Mouse (Mus musculus) limb, embryonic 12.5 days (tissue): Measurements from ENCODE around the gene Dglucy. TPM values are rescaled to one million over a fixed set of nuclear protein-coding genes. Genes with fewer than 3 reads are reported as not detected.

Experiments
- ATAC-seq: fragments of 200-750 bp; cut with Nextera tagmentation; 2 replicates; pipeline ENCODE4 v1.8.0; 2017; ENCODE audit warnings: low read depth, moderate TSS enrichment; ENCODE audit not compliant: insufficient number of reproducible peaks, insufficient read depth, low FRiP score, low TSS enrichment
- H3K27ac ChIP-seq: fragments of 300-500 bp; sonication (generic); 2 replicates; pipeline ENCODE4 v1.5.1; 2016; ENCODE audit warnings: mild to moderate bottlenecking, moderate library complexity
- H3K27me3 ChIP-seq: fragments of 300-500 bp; sonication (generic); 2 replicates; pipeline ENCODE4 v1.6.1; 2016; ENCODE audit warnings: mild to moderate bottlenecking, moderate library complexity
- H3K36me3 ChIP-seq: fragments of 300-500 bp; sonication (generic); 2 replicates; pipeline ENCODE4 v1.6.1; 2016; ENCODE audit warnings: mild to moderate bottlenecking, moderate library complexity
- H3K4me1 ChIP-seq: fragments of 300-500 bp; sonication (generic); replicated peaks from 2 replicates; pipeline ENCODE4 v1.6.1; 2016
- H3K4me2 ChIP-seq: fragments of 300-500 bp; sonication (generic); 2 replicates; pipeline ENCODE4 v1.6.1; 2016; ENCODE audit warnings: mild to moderate bottlenecking, moderate library complexity
- H3K4me3 ChIP-seq: fragments of 300-500 bp; sonication (generic); replicated peaks from 2 replicates; pipeline ENCODE4 v1.5.1; 2016; ENCODE audit warnings: mild to moderate bottlenecking
- H3K9ac ChIP-seq: fragments of 300-500 bp; sonication (generic); replicated peaks from 2 replicates; pipeline ENCODE4 v1.6.1; 2016; ENCODE audit warnings: mild to moderate bottlenecking, moderate library complexity
- H3K9me3 ChIP-seq: fragments of 300-500 bp; sonication (generic); 2 replicates; pipeline ENCODE4 v1.6.1; 2016; ENCODE audit warnings: mild to moderate bottlenecking, moderate library complexity
- WGBS: fragments of 180-500 bp; shearing (Covaris S2); methylation state at CpG from one replicate; pipeline ENCODE4 v1.1.7; 2016; 5-methylcytosine and 5-hydroxymethylcytosine counted together
- polyA plus RNA-seq: library from polyadenylated mRNA; unstranded; fragments of >200 nt; fragmentation: Nextera tagmentation; extraction: Ambion mirVana; gene quantifications from 2 replicates; pipeline ENCODE4 v1.2.1, GENCODE M21; 2016

Dglucy gene
- polyA plus RNA-seq, 1 experiment from 2014 or later, result 1.5 TPM

GRCm38 (mm10) chr12:100937441-100938360, 158.8 kb downstream of the Dglucy start:
- no peak for ATAC-seq

DNA sequence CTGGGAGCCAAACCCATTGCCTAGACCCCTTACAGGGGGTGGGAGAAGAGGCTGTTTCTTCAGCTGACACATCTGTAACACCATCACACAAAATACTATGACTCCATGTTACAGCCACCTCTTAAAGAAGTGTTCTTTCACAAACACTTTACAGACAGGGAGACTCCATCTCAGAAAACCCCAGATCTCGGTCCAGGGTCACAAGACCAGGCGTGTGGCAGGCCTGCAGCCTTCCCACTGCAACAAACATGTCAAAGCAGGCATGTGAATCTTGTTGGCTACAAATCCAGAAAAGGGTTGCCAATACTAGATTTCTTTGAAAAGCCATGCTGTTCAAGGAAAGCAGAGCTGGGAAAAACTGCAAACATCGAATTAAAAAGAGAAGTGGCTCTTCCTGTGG, 162.5 kb downstream of the Dglucy start:
- Histone ChIP-seq H3K36me3 (peaks cover 24% of the 10 kb centered on the region), H3K9ac (no peak overlapping the region), H3K4me2 (no peak overlapping the region), H3K9me3 (no peaks in the 10 kb centered on the region), H3K27ac (no peak overlapping the region), H3K4me3 (no peak overlapping the region), H3K4me1 (peaks cover 7% of the 10 kb centered on the region), H3K27me3 (no peaks in the 10 kb centered on the region; the same call in 1 of the 2 replicates)
- WGBS, result 84% methylated on average over 3 of the region's 3 CpGs
- no peak for ATAC-seq

More at GRCm38 (mm10) chr12:100937441-100938360, 158.8 kb downstream of the Dglucy start:
- WGBS, result 73% methylated on average over 21 of the region's 21 CpGs
- peaks cover 7% of the 10 kb centered on the region for H3K4me1 ChIP-seq
- no peak overlapping the region for H3K4me3 ChIP-seq
- peak overlapping the region; percentile 18; the same call in 1 of the 2 replicates for H3K9ac ChIP-seq
- no peak overlapping the region for H3K4me2 ChIP-seq
- 0 out of 2 replicates have a peak, but pooled peaks cover 10% of the 10 kb centered on the region for H3K36me3 ChIP-seq
- H3K9me3 ChIP-seq, result no peaks in the 10 kb centered on the region
- no peaks in the 10 kb centered on the region for H3K27me3 ChIP-seq
- H3K27ac ChIP-seq, result 0 out of 2 replicates have a peak overlapping the region, but pooled peaks have one; percentile 59

- no peaks in the 10 kb centered on the region; the same call in 1 of the 2 replicates for H3K27me3 ChIP-seq
- H3K9me3 ChIP-seq, result no peaks in the 10 kb centered on the region
- H3K9ac ChIP-seq, result no peak overlapping the region
- no peak overlapping the region for H3K4me3 ChIP-seq
- H3K27ac ChIP-seq, result no peak overlapping the region
- 71% methylated on average over 4 of the region's 4 CpGs for WGBS
- no peak for ATAC-seq
- H3K4me1 ChIP-seq, result no peaks in the 10 kb centered on the region; the same call in 1 of the 2 replicates
- H3K4me2 ChIP-seq, result no peak overlapping the region
- H3K36me3 ChIP-seq, result peaks cover 29% of the 10 kb centered on the region
These were observed 164.3 kb downstream of the Dglucy start for GRCm38 (mm10) chr12:100943146-100943545.

DNA sequence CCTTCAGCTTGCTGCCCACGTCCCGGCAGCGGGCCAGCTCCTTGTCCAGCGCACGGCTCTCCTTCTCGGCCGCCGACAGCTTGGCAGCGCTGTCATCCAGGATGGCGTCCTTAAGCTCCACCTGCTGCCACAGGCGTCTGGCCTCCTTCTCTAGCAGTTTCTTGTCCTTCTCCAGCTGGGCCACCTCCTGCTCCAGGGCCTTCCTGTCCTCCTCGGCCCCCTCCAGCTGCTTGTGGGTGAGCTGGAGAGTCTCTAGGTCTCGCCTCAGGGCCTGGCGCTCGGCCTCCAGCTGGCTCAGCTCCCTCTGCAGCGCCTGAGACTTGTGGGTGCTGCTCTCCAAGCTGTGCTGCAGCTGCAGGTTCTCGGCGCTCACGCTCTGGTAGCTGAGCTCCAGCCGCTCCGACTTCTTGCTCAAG, 166.1 kb downstream of the Dglucy start:
- H3K9me3 ChIP-seq, result no peaks in the 10 kb centered on the region
- peaks cover 29% of the 10 kb centered on the region for H3K36me3 ChIP-seq
- WGBS, result 91% methylated on average over 21 of the region's 21 CpGs
- no peak overlapping the region for H3K27ac ChIP-seq
- H3K4me3 ChIP-seq, result no peak overlapping the region
- H3K27me3 ChIP-seq, result no peaks in the 10 kb centered on the region; the same call in 1 of the 2 replicates
- no peak overlapping the region for H3K9ac ChIP-seq
- H3K4me2 ChIP-seq, result no peak overlapping the region
- no peak for ATAC-seq
- no peaks in the 10 kb centered on the region for H3K4me1 ChIP-seq

GRCm38 (mm10) chr12:100945501-100945900, 166.6 kb downstream of the Dglucy start:
- Histone ChIP-seq H3K4me2 (no peak overlapping the region), H3K36me3 (peaks cover 29% of the 10 kb centered on the region), H3K9me3 (no peaks in the 10 kb centered on the region), H3K4me3 (no peak overlapping the region), H3K27me3 (no peaks in the 10 kb centered on the region; the same call in 1 of the 2 replicates), H3K9ac (no peak overlapping the region), H3K27ac (no peak overlapping the region), H3K4me1 (no peaks in the 10 kb centered on the region)
- ATAC-seq, result no peak
- 86% methylated on average over 12 of the region's 12 CpGs for WGBS

DNA sequence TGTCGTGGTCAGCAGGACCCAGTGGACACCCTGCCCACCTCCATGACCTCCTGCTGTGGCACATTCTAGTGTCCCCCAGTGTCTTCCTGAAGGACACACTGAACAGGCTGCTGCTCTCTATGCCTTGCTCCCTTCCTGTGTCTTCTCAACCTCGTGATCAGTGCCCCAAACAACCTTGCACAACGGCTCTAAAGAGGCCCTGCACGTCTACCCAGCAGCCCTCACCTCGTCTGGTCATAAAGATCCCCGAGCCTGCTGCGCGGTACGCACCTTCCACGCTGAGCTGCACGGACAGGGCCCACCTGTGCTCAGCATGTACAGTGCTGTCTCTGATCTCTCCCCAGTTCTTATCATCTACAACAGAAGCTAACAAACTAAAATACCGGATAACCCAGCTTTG, 167.1 kb downstream of the Dglucy start:
- Histone ChIP-seq H3K27me3 (no peaks in the 10 kb centered on the region; the same call in 1 of the 2 replicates), H3K4me1 (no peaks in the 10 kb centered on the region), H3K4me3 (no peak overlapping the region), H3K27ac (no peak overlapping the region), H3K4me2 (no peak overlapping the region), H3K9me3 (no peaks in the 10 kb centered on the region), H3K9ac (no peak overlapping the region), H3K36me3 (peaks cover 27% of the 10 kb centered on the region)
- WGBS, result 82% methylated on average over 12 of the region's 12 CpGs
- ATAC-seq, result no peak

Other genes starting within 250 kb of the Dglucy start
- gene Rps6ka5, start 52.1 kb upstream of the Dglucy start, polyA plus RNA-seq, result 6.6 TPM in 2 replicates
- 0.13 and 0.17 TPM in 2 replicates for gene Gpr68, start 129.1 kb downstream of the Dglucy start, polyA plus RNA-seq
- 4.2 and 4.3 TPM in 2 replicates for gene Ccdc88c, start 250.0 kb downstream of the Dglucy start, polyA plus RNA-seq